Mouse (Mus musculus): Measurements from ENCODE around the gene Rpl14.

DNA sequence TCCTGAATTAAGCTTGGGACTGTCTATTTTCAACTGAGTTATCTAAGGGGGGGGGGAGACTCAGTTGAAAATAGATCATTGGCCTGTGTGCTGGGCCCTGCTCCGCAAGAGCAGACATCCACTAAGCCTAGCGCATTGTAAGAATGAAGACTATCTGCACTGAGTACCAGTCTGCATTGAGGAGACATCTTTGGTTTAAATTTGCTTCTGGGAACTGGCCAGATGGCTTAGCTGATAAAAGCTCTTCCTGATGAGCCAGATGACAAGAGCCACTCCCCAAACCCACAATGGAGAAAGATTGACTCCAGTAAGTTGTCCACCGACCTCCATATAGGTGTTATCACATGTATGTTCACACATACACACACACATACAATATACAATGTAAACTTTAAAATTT, 7.7 kb upstream of the Rpl14 start:
- TF ChIP-seq CTCF (conservative IDR thresholded peaks at IDR 0.05; ENCODE audit: low read length), result no peak
- TF ChIP-seq POU5F1 (IDR thresholded peaks at IDR 0.05; ENCODE audit: borderline replicate concordance, low read length), result no peak

All from E14TG2a.4 (cell line).